Mouse (Mus musculus) testis, adult 2 months (tissue): ENCODE measurements around the gene Zfp518b.

Source experiments
- CTCF ChIP-seq: fragments of 200-500 bp; IDR thresholded peaks from 2 replicates; pipeline ENCODE4 v1.5.1; 2012; ENCODE audit warnings: low read depth, mild to moderate bottlenecking, inconsistent platforms, low read length, moderate library complexity; ENCODE audit not compliant: control insufficient read depth, insufficient read depth, insufficient replicate concordance
- POLR2A ChIP-seq: fragments of 200-500 bp; IDR thresholded peaks from 2 replicates; pipeline ENCODE4 v1.6.1; 2012; ENCODE audit warnings: low read depth, mild to moderate bottlenecking, inconsistent platforms, low read length, moderate library complexity; ENCODE audit not compliant: control insufficient read depth

- TF ChIP-seq CTCF (no peak), POLR2A (no peak)
Observed at GRCm38 (mm10) chr5:38656204-38656603, 28.4 kb downstream of the Zfp518b start.
